Mouse (Mus musculus) intestine, postnatal 0 days (tissue): ENCODE measurements at regions not wholly inside any gene's neighbourhood (a gene's known extent, or its start where the extent isn't known, plus 50 kb on each side); places are given as distances from the start of the nearest gene placed in this dataset.
"Not testable (repeated sequence)": the region's sequence is repeated elsewhere in the genome, so short reads cannot be mapped to it uniquely, and the experiment has no call there.

Experiments used
- ATAC-seq: fragments of 200-750 bp; cut with Nextera tagmentation; 2 replicates; pipeline ENCODE4 v1.8.0; 2017; ENCODE audit warnings: mild to moderate bottlenecking, moderate TSS enrichment, moderate library complexity
- H3K27ac ChIP-seq: fragments of 300-500 bp; sonication (generic); 2 replicates; pipeline ENCODE4 v1.5.1; 2014; ENCODE audit warnings: mild to moderate bottlenecking, low read depth, low read length, moderate library complexity
- H3K27me3 ChIP-seq: fragments of 300-500 bp; sonication (generic); replicated peaks from 2 replicates; pipeline ENCODE4 v1.6.1; 2014; ENCODE audit warnings: low read length, mixed read lengths; ENCODE audit not compliant: control insufficient read depth, insufficient read depth
- H3K36me3 ChIP-seq: fragments of 300-500 bp; sonication (generic); 2 replicates; pipeline ENCODE4 v1.6.1; 2014; ENCODE audit warnings: mild to moderate bottlenecking, moderate library complexity; ENCODE audit not compliant: control insufficient read depth, insufficient read depth
- H3K4me1 ChIP-seq: fragments of 300-500 bp; sonication (generic); replicated peaks from 2 replicates; pipeline ENCODE4 v1.6.1; 2014; ENCODE audit warnings: antibody characterized with exemption, low read length, mixed read lengths; ENCODE audit not compliant: control insufficient read depth, insufficient read depth
- H3K4me2 ChIP-seq: fragments of 300-500 bp; sonication (generic); replicated peaks from 2 replicates; pipeline ENCODE4 v1.6.1; 2014; ENCODE audit warnings: low read depth, mild to moderate bottlenecking, moderate library complexity
- H3K4me3 ChIP-seq: fragments of 300-500 bp; sonication (generic); 2 replicates; pipeline ENCODE4 v1.5.1; 2014; ENCODE audit warnings: low read depth, low read length
- H3K9ac ChIP-seq: fragments of 300-500 bp; sonication (generic); 2 replicates; pipeline ENCODE4 v1.6.1; 2014; ENCODE audit warnings: mild to moderate bottlenecking, low read depth, low read length
- H3K9me3 ChIP-seq: fragments of 300-500 bp; sonication (generic); 2 replicates; pipeline ENCODE4 v1.6.1; 2016; ENCODE audit warnings: mixed run types; ENCODE audit not compliant: control insufficient read depth
- CTCF ChIP-seq: sonication (generic); IDR thresholded peaks from 2 replicates; pipeline ENCODE4 v1.5.1; 2016; ENCODE audit warnings: low read depth, mild to moderate bottlenecking, control low read depth, antibody characterized with exemption, moderate library complexity
- WGBS: fragments of 180-500 bp; shearing (Covaris S2); extraction: QIAGEN DNeasy Blood & Tissue Kit; methylation state at CpG from one replicate; pipeline ENCODE4 v1.1.7; 2014; 5-methylcytosine and 5-hydroxymethylcytosine counted together

- TF ChIP-seq CTCF, result no peak
- no peak overlapping the region for H3K4me3 ChIP-seq
- H3K9me3 ChIP-seq, result no peaks in the 10 kb centered on the region
- ATAC-seq, result no peak
- H3K9ac ChIP-seq, result no peak overlapping the region
- no peak overlapping the region for H3K27ac ChIP-seq
- H3K4me2 ChIP-seq, result no peak overlapping the region
- H3K36me3 ChIP-seq, result no peaks in the 10 kb centered on the region
- no peaks in the 10 kb centered on the region for H3K27me3 ChIP-seq
- H3K4me1 ChIP-seq, result no peaks in the 10 kb centered on the region
Observed at GRCm38 (mm10) chrX:159061322-159061721, 148.8 kb upstream of the Rps6ka3 start.

DNA sequence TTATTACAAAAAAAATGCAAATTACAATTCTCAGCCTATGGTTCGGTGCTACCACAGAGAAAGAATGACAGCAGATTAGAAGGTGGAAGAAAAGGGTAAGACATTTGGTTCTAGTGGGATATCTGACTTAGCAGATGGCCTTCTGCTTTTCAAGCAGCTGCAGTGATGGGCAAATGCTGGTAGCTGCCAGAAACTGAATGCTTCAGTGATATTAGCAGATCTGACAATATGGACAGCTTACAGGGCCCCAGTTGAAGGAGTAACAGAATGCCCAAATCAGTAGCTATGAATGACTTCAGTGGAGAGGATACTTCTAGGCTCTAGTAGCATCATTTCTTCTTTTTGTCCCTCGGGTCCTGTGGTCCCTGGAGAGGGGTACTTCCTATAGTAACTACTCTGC lies 143.9 kb upstream of the Rps6ka3 start:
- 78% methylated on average over 2 of the region's 2 CpGs for WGBS
- Histone ChIP-seq H3K27me3 (no peaks in the 10 kb centered on the region), H3K36me3 (no peaks in the 10 kb centered on the region), H3K4me3 (no peak overlapping the region), H3K9me3 (no peaks in the 10 kb centered on the region), H3K4me1 (no peaks in the 10 kb centered on the region), H3K9ac (no peak overlapping the region), H3K27ac (no peak overlapping the region), H3K4me2 (no peak overlapping the region)
- ATAC-seq, result no peak
- TF ChIP-seq CTCF, result no peak

DNA sequence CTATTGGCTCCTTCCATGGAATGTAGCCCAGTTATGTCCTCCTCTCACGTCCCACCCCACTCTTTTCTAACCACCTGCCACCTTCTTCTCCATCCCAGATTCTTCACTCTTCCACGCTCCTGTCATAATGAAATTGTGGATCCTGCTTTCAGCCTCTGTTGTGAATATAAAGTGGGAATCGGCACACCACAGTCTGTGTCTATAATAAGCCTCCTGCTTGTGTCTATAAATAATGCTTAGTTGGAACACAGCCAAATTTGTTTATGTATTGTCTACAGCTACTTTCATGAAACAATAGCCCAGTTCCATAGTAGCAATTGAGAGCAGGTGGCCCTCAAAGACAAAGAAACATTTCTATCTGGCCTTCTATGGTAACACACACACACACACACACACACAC lies 137.5 kb upstream of the Rps6ka3 start:
- Histone ChIP-seq H3K27me3 (no peaks in the 10 kb centered on the region), H3K9ac (no peak overlapping the region), H3K36me3 (no peaks in the 10 kb centered on the region), H3K4me3 (no peak overlapping the region), H3K4me1 (no peaks in the 10 kb centered on the region), H3K9me3 (no peaks in the 10 kb centered on the region), H3K27ac (no peak overlapping the region), H3K4me2 (no peak overlapping the region)
- ATAC-seq, result no peak
- no peak for TF ChIP-seq CTCF
- WGBS, result 60% methylated on average over 3 of the region's 3 CpGs

GRCm38 (mm10) chrX:159073533-159073932 lies 136.6 kb upstream of the Rps6ka3 start:
- H3K4me2 ChIP-seq, result no peak overlapping the region
- no peak for ATAC-seq
- no peaks in the 10 kb centered on the region for H3K9me3 ChIP-seq
- no peak overlapping the region for H3K27ac ChIP-seq
- no peak overlapping the region for H3K4me3 ChIP-seq
- no peaks in the 10 kb centered on the region for H3K36me3 ChIP-seq
- H3K9ac ChIP-seq, result no peak overlapping the region
- no peak for TF ChIP-seq CTCF
- no peaks in the 10 kb centered on the region for H3K27me3 ChIP-seq
- H3K4me1 ChIP-seq, result no peaks in the 10 kb centered on the region

GRCm38 (mm10) chrX:159080508-159080907 lies 129.6 kb upstream of the Rps6ka3 start:
- Histone ChIP-seq H3K4me1 (no peaks in the 10 kb centered on the region), H3K9ac (no peak overlapping the region), H3K36me3 (no peaks in the 10 kb centered on the region), H3K27me3 (no peaks in the 10 kb centered on the region), H3K27ac (no peak overlapping the region), H3K4me2 (no peak overlapping the region), H3K4me3 (no peak overlapping the region), H3K9me3 (no peaks in the 10 kb centered on the region)
- TF ChIP-seq CTCF, result no peak
- ATAC-seq, result no peak
- WGBS, result 75% methylated on average over 2 of the region's 2 CpGs

GRCm38 (mm10) chrX:159110651-159111050 lies 99.5 kb upstream of the Rps6ka3 start:
- H3K4me1 ChIP-seq, H3K27me3 ChIP-seq, H3K27ac ChIP-seq, ATAC-seq, H3K36me3 ChIP-seq, H3K4me3 ChIP-seq, H3K9me3 ChIP-seq, H3K9ac ChIP-seq, H3K4me2 ChIP-seq: not testable (repeated sequence)
- WGBS, result 92% methylated on average over 6 of the region's 6 CpGs

DNA sequence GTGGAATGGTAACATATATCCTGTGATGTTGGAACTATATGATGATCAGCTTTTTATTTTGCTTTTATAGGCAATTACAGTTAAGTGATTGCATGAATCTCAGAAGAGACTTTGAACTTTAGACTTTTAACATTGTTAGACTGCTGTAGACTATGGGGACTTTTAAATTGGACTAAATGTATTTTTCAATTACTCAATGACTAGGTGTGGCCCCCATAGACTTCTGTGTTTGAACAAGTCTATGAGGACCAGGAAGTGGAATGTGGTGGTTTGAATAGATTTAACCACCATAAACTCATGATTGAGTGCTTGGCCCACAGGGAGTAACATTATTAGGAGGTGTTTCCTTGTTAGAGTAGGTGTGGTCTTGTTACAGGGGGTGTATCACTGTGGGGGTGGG lies 93.9 kb upstream of the Rps6ka3 start:
- Histone ChIP-seq H3K4me3 (no peak overlapping the region), H3K9ac (no peak overlapping the region), H3K4me1 (no peaks in the 10 kb centered on the region), H3K27ac (no peak overlapping the region), H3K9me3 (no peaks in the 10 kb centered on the region), H3K4me2 (no peak overlapping the region), H3K27me3 (no peaks in the 10 kb centered on the region), H3K36me3 (no peaks in the 10 kb centered on the region)
- peak; percentile 97 for ATAC-seq
- TF ChIP-seq CTCF, result no peak
